Mouse (Mus musculus): ENCODE measurements around the gene Apob. TPM values are rescaled to one million over a fixed set of nuclear protein-coding genes. Genes with fewer than 3 reads are reported as not detected.

Apob gene
- polyA plus RNA-seq, 1 experiment from 2014 or later: 113 TPM

- Histone ChIP-seq H3K36me3 (replicated peaks) (no peaks in the 10 kb centered on the region), H3K4me3 (replicated peaks) (no peak overlapping the region), H3K4me1 (replicated peaks) (no peaks in the 10 kb centered on the region), H3K9me3 (replicated peaks) (no peaks in the 10 kb centered on the region), H3K27me3 (no peaks in the 10 kb centered on the region), H3K4me2 (no peak overlapping the region), H3K27ac (replicated peaks) (no peak overlapping the region), H3K9ac (no peak overlapping the region)
- ATAC-seq (ENCODE audit: insufficient read depth): no peak
- WGBS (ENCODE audit: insufficient replicate concordance): 55% methylated on average over 3 of the region's 3 CpGs
Measured at GRCm38 (mm10) chr12:8038081-8038730, 60.8 kb downstream of the Apob start.

- Histone ChIP-seq H3K4me2 (no peak overlapping the region), H3K27me3 (no peaks in the 10 kb centered on the region; the same call in 1 of the 2 replicates), H3K9me3 (replicated peaks) (no peaks in the 10 kb centered on the region), H3K27ac (replicated peaks) (no peak overlapping the region), H3K36me3 (replicated peaks) (no peaks in the 10 kb centered on the region), H3K9ac (no peak overlapping the region), H3K4me1 (replicated peaks) (no peaks in the 10 kb centered on the region), H3K4me3 (replicated peaks) (no peak overlapping the region)
- 36% methylated on average over 7 of the region's 7 CpGs for WGBS (ENCODE audit: insufficient replicate concordance)
- ATAC-seq (ENCODE audit: insufficient read depth): no peak
Measured at GRCm38 (mm10) chr12:8042626-8043394, 65.4 kb downstream of the Apob start.

- WGBS (ENCODE audit: insufficient replicate concordance): 70% methylated on average over 2 of the region's 2 CpGs
- Histone ChIP-seq H3K4me1 (replicated peaks) (no peaks in the 10 kb centered on the region), H3K27me3 (no peaks in the 10 kb centered on the region; the same call in 1 of the 2 replicates), H3K4me3 (replicated peaks) (no peak overlapping the region), H3K9me3 (replicated peaks) (no peaks in the 10 kb centered on the region), H3K27ac (replicated peaks) (no peak overlapping the region), H3K9ac (no peak overlapping the region), H3K36me3 (replicated peaks) (no peaks in the 10 kb centered on the region), H3K4me2 (no peak overlapping the region)
- ATAC-seq (ENCODE audit: insufficient read depth): no peak
Measured at GRCm38 (mm10) chr12:8047046-8047445, 69.6 kb downstream of the Apob start.

GRCm38 (mm10) chr12:8047789-8048309 is 70.4 kb downstream of the Apob start:
- no peaks in the 10 kb centered on the region for H3K4me1 ChIP-seq (replicated peaks)
- H3K27ac ChIP-seq (replicated peaks): no peak overlapping the region
- H3K9ac ChIP-seq: no peak overlapping the region
- no peak overlapping the region for H3K4me2 ChIP-seq
- no peaks in the 10 kb centered on the region; the same call in 1 of the 2 replicates for H3K27me3 ChIP-seq
- no peak overlapping the region for H3K4me3 ChIP-seq (replicated peaks)
- ATAC-seq (ENCODE audit: insufficient read depth): no peak
- no peaks in the 10 kb centered on the region for H3K36me3 ChIP-seq (replicated peaks)
- WGBS (ENCODE audit: insufficient replicate concordance): 17% methylated on average over 1 of the region's 1 CpGs
- H3K9me3 ChIP-seq (replicated peaks): no peaks in the 10 kb centered on the region

GRCm38 (mm10) chr12:8056001-8056640 is 78.7 kb downstream of the Apob start:
- Histone ChIP-seq H3K4me3 (replicated peaks) (no peak overlapping the region), H3K27ac (replicated peaks) (no peak overlapping the region), H3K9ac (no peak overlapping the region), H3K4me2 (no peak overlapping the region), H3K36me3 (replicated peaks) (no peaks in the 10 kb centered on the region), H3K4me1 (replicated peaks) (no peaks in the 10 kb centered on the region), H3K9me3 (replicated peaks) (no peaks in the 10 kb centered on the region), H3K27me3 (no peaks in the 10 kb centered on the region)
- no peak for ATAC-seq (ENCODE audit: insufficient read depth)
- WGBS (ENCODE audit: insufficient replicate concordance): 60% methylated on average over 8 of the region's 8 CpGs

GRCm38 (mm10) chr12:8059576-8059975 is 82.1 kb downstream of the Apob start:
- Histone ChIP-seq H3K4me2 (no peak overlapping the region), H3K27ac (replicated peaks) (no peak overlapping the region), H3K36me3 (replicated peaks) (no peaks in the 10 kb centered on the region), H3K9me3 (replicated peaks) (no peaks in the 10 kb centered on the region), H3K4me1 (replicated peaks) (no peaks in the 10 kb centered on the region), H3K9ac (no peak overlapping the region), H3K27me3 (no peaks in the 10 kb centered on the region), H3K4me3 (replicated peaks) (no peak overlapping the region)
- no peak for ATAC-seq (ENCODE audit: insufficient read depth)
- 3% methylated on average over 3 of the region's 3 CpGs for WGBS (ENCODE audit: insufficient replicate concordance)

GRCm38 (mm10) chr12:8063363-8064065 is 86.1 kb downstream of the Apob start:
- Histone ChIP-seq H3K4me3 (replicated peaks) (no peak overlapping the region), H3K27ac (replicated peaks) (no peak overlapping the region), H3K27me3 (no peaks in the 10 kb centered on the region), H3K9me3 (replicated peaks) (no peaks in the 10 kb centered on the region), H3K4me1 (replicated peaks) (no peaks in the 10 kb centered on the region), H3K36me3 (replicated peaks) (no peaks in the 10 kb centered on the region), H3K4me2 (no peak overlapping the region), H3K9ac (no peak overlapping the region)
- WGBS (ENCODE audit: insufficient replicate concordance): 56% methylated on average over 11 of the region's 11 CpGs
- no peak for ATAC-seq (ENCODE audit: insufficient read depth)

Other genes with a start within 250 kb of the Apob start
- 21.1 and 23.3 TPM in 2 replicates for gene Ldah, start 230.5 kb downstream of the Apob start, polyA plus RNA-seq (2015; fragmentation: Nextera tagmentation; extraction: Ambion mirVana)

Data from liver, embryonic 15.5 days (tissue).